Mouse (Mus musculus) spleen, adult 2 months (tissue): Measurements from ENCODE around the gene S100a4. TPM values are rescaled to one million over a fixed set of nuclear protein-coding genes. Genes with fewer than 3 reads are reported as not detected.

Source experiments
- DNase-seq, 2 experiments: peaks; one replicate each; pipeline versions ENCODE4 v3.0.0 to v3.0.0-alpha.2; 2012 to 2021; ENCODE audit warnings: low spot score in 2 of 2, low read depth in 1 of 2
- H3K27ac ChIP-seq: fragments of 200-500 bp; 2 replicates; pipeline ENCODE4 v1.5.1; 2012; ENCODE audit warnings: low read length, inconsistent platforms; ENCODE audit not compliant: insufficient read depth
- H3K27me3 ChIP-seq: fragments of 200-500 bp; 2 replicates; pipeline ENCODE4 v1.6.1; 2012; ENCODE audit warnings: mild to moderate bottlenecking, moderate library complexity, low read length, inconsistent platforms; ENCODE audit not compliant: control insufficient read depth, insufficient read depth
- H3K36me3 ChIP-seq: fragments of 200-500 bp; 2 replicates; pipeline ENCODE4 v1.6.1; 2012; ENCODE audit warnings: mild to moderate bottlenecking, low read length, inconsistent platforms; ENCODE audit not compliant: control insufficient read depth, insufficient read depth
- H3K4me1 ChIP-seq: fragments of 200-500 bp; 2 replicates; pipeline ENCODE4 v1.6.1; 2011; ENCODE audit warnings: inconsistent platforms; ENCODE audit not compliant: control insufficient read depth, insufficient read depth, insufficient read length
- H3K4me3 ChIP-seq: fragments of 200-500 bp; 2 replicates; pipeline ENCODE4 v1.5.1; 2011; ENCODE audit warnings: mild to moderate bottlenecking, inconsistent platforms; ENCODE audit not compliant: insufficient read depth, insufficient read length; ENCODE audit errors: extremely low read depth
- CTCF ChIP-seq: fragments of 200-500 bp; IDR thresholded peaks from 2 replicates; pipeline ENCODE4 v1.5.1; 2011; ENCODE audit warnings: mild to moderate bottlenecking, inconsistent platforms; ENCODE audit not compliant: insufficient read depth, insufficient read length, insufficient replicate concordance; ENCODE audit errors: extremely low read depth
- POLR2A ChIP-seq: fragments of 200-500 bp; IDR thresholded peaks from 2 replicates; pipeline ENCODE4 v1.6.1; 2011; ENCODE audit warnings: low read depth, low read length, inconsistent platforms
- WGBS: fragments of 180-500 bp; shearing (Covaris S2); methylation state at CpG from one replicate; pipeline ENCODE4 v1.1.7; 2018; 5-methylcytosine and 5-hydroxymethylcytosine counted together
- polyA plus RNA-seq: library from polyadenylated mRNA; depleted of rRNA; stranded (reverse); fragments of >200 nt; gene quantifications from 2 replicates; pipeline ENCODE4 v1.2.3, GENCODE M21; 2012

The S100a4 gene
- polyA plus RNA-seq, 1 experiment = 43.5 TPM

- Histone ChIP-seq H3K36me3 (no peaks in the 10 kb centered on the region), H3K4me1 (peaks cover 1% of the 10 kb centered on the region; the same call in 1 of the 2 replicates), H3K4me3 (no peak overlapping the region), H3K27me3 (no peaks in the 10 kb centered on the region), H3K27ac (no peak overlapping the region)
- no peak for TF ChIP-seq CTCF
- no peak for TF ChIP-seq POLR2A
- 57% methylated on average over 4 of the region's 4 CpGs for WGBS
- DNase-seq = no peak
Measured at GRCm38 (mm10) chr3:90598212-90598611, 5.4 kb upstream of the S100a4 start.

DNA sequence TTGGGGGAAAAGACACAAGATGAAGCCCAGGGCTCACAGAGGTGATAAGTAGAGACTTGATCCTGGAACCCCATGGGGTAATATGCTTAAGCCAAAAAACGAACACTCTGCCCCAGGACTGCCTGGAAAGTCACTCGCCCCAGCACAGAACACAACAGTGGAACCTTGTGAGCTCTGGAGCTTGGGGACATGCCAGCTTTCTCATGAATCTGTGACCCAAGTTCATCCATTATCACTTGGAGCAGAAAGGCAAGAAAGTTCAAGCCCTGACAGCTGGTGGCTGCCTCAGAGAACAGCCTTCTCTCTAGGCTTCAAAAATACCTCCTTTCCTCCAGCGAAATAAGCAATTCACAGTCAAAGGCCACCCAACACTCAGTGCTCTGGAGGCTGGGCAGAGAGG, 4.2 kb upstream of the S100a4 start:
- Histone ChIP-seq H3K4me3 (no peak overlapping the region), H3K27me3 (no peaks in the 10 kb centered on the region), H3K4me1 (peaks cover 5% of the 10 kb centered on the region; the same call in 1 of the 2 replicates), H3K27ac (no peak overlapping the region), H3K36me3 (no peaks in the 10 kb centered on the region)
- DNase-seq = no peak
- no peak for TF ChIP-seq POLR2A
- TF ChIP-seq CTCF = no peak
- WGBS = 84% methylated on average over 3 of the region's 3 CpGs

GRCm38 (mm10) chr3:90600036-90600435, 3.5 kb upstream of the S100a4 start:
- Histone ChIP-seq H3K36me3 (no peaks in the 10 kb centered on the region), H3K27ac (no peak overlapping the region), H3K4me3 (no peak overlapping the region), H3K4me1 (peaks cover 5% of the 10 kb centered on the region; the same call in 1 of the 2 replicates), H3K27me3 (no peaks in the 10 kb centered on the region)
- 87% methylated on average over 6 of the region's 6 CpGs for WGBS
- no peak for DNase-seq
- TF ChIP-seq POLR2A (no peak), CTCF (no peak)

- Histone ChIP-seq H3K4me1 (peaks cover 5% of the 10 kb centered on the region; the same call in 1 of the 2 replicates), H3K36me3 (no peaks in the 10 kb centered on the region), H3K4me3 (no peak overlapping the region), H3K27ac (no peak overlapping the region), H3K27me3 (no peaks in the 10 kb centered on the region)
- 85% methylated on average over 8 of the region's 8 CpGs for WGBS
- no peak for DNase-seq
- TF ChIP-seq CTCF (no peak), POLR2A (no peak)
Measured at GRCm38 (mm10) chr3:90600458-90601195, 2.9 kb upstream of the S100a4 start.

DNA sequence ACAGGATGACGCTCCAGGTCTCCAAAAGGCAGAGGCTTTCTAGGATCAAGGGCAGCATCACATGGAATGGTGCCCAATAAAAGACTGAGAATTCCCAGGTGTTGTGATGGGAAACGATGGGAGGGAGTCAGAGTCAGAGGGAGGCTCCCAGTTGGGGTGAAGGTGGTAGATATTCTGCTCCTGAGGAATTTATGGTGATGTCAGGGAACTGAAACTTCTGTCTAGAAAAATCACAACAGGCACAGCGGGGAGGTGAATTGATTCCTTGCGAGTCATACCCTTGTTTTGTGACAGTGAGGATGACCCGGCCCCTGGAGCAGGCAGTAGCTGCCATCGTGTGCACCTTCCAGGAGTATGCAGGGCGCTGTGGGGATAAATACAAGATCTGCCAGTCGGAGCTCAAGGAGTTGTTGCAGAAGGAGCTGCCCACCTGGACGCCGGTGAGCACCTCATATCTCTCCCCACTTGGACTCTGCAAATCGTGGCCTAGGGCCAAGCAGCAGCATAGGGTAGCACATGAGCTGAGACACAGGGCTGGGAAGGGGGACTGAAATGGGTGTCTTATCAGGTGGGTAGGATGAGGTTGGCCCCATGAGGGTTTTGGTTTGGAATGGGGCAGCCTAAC, 2.0 kb upstream of the S100a4 start, which contains the start of gene Gm42674:
Gm42674 (plus strand) TSS at position 419 of the 625 bp plus-strand sequence.
- Histone ChIP-seq H3K27ac (no peak within 1 kb of the TSS), H3K27me3 (no peaks in the 10 kb centered on the region), H3K36me3 (no peaks in the 10 kb centered on the region), H3K4me1 (peaks cover 5% of the 10 kb centered on the region; the same call in 1 of the 2 replicates), H3K4me3 (no peak within 1 kb of the TSS)
- TF ChIP-seq CTCF (no peak), POLR2A (no peak)
- no peak for DNase-seq
- 85% methylated on average over 11 of the region's 11 CpGs for WGBS

- 0 out of 2 replicates have a peak overlapping the region, but pooled peaks have one; percentile 1 for H3K4me3 ChIP-seq
- no peak for DNase-seq
- H3K27ac ChIP-seq = no peak overlapping the region
- 30% methylated on average over 4 of the region's 4 CpGs for WGBS
- H3K27me3 ChIP-seq = no peaks in the 10 kb centered on the region
- H3K4me1 ChIP-seq = peaks cover 11% of the 10 kb centered on the region; the same call in 1 of the 2 replicates
- TF ChIP-seq CTCF (no peak), POLR2A (no peak)
- H3K36me3 ChIP-seq = no peaks in the 10 kb centered on the region
Measured at GRCm38 (mm10) chr3:90604416-90604815, 845 bp downstream of the S100a4 start.
